Mouse (Mus musculus) granulocyte monocyte progenitor cell, adult 5-6 weeks (primary cell): ENCODE measurements around the gene Kcnt1. TPM values are rescaled to one million over a fixed set of nuclear protein-coding genes. Genes with fewer than 3 reads are reported as not detected.

Experiments
- ATAC-seq: replicated peaks from 2 replicates; pipeline ENCODE4 v1.8.0; 2016; ENCODE audit warnings: mild to moderate bottlenecking, moderate TSS enrichment, inconsistent platforms; ENCODE audit not compliant: poor library complexity, severe bottlenecking
- total RNA-seq, 2 experiments: library from RNA; stranded (forward) in 1 of 2; stranded (reverse) in 1 of 2; fragments of 200-712, 200-1000 nt in 1 of 2; fragments of >200 nt in 1 of 2; fragmentation: Nextera tagmentation in 1 of 2; gene quantifications; 2 replicates each; pipeline ENCODE4 v1.2.3; 2014 to 2017

The Kcnt1 gene
- total RNA-seq, 2 experiments from 2014 or later, result not detected

DNA sequence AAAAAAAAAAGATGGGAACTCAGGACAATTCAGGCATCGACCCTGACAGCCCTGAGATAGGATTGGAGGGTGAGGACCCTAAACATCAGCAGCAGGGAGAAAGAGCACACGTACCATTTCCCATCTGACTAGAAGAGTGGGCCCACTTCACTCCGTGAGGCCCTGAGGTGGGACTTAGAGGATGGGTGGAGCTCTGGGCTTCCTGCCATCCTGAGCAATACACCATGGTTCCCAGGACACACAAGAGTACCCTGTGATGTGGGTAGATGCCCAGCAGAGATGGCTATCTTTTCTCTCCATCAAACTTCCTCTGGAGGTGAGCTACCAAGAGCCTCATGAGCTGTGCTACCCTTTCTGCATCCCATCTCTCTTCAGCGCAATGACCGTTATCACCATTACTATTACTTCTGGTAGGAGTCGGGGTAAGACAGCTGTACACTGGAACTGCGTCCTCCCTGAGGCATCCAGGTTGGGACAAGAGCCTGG, 13.8 kb downstream of the Kcnt1 start:
- ATAC-seq, result no peak

DNA sequence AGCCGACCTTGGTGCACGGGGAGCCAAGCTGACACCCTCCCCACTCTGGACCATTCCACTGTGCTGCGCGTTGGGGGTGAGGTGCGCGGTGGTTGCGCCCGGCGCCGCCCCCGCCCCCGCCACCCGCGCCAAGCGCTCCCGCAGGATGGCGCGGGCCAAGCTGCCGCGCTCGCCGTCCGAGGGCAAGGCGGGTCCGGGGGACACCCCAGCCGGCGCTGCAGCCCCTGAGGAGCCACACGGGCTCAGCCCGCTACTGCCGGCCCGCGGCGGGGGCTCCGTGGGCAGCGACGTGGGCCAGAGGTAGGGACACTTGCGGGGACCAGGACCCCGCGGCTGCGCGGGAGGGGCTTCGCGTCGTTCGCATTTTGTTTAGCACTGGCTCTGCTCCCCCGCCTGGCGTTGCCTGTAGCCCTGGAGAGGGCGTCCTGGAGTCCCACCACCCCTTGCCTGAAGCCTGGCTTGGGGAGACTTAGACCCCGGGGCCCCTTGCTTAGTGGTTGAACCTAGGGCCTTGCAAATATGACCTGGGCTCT, 14.3 kb downstream of the Kcnt1 start:
- ATAC-seq, result no peak

DNA sequence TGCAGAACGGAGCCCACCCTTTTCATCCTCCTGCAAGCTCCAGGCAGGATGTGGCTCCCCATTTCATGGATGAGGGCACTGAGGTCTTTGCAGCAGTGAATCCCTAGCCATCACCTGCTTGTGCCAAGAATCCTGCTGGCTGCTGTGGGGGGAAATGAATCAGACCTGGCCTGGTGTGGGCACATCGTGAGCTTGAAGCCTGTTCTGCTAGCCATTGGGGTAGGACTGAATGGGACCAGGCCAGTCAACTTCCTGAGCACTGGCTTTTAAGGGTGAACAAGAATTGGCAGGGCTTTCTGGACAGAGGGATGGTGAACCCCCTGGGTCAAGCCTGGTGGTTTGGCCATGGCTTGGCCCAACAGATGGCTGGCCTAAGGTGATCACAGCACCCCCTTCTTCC, 15.0 kb downstream of the Kcnt1 start:
- no peak for ATAC-seq

DNA sequence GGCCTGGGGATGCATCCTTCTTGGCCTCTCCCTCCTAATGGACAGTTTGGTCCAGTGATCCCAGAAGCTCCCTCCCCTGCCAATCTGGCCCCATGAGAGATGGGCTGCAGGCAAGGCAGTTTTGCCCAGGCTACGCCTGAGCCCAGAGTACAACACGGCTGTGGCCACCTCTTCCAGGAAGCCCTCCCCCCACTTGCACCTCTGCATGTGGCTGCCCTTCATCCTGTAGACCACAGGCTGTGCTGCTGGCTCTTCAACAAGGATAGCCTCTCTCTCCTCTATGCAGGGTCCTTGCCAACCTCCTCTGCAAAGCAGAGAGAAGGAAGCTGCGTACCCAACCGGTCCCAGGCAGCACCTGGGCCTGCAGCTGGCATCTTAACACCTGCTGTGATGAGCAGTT, 15.5 kb downstream of the Kcnt1 start:
- ATAC-seq, result no peak

DNA sequence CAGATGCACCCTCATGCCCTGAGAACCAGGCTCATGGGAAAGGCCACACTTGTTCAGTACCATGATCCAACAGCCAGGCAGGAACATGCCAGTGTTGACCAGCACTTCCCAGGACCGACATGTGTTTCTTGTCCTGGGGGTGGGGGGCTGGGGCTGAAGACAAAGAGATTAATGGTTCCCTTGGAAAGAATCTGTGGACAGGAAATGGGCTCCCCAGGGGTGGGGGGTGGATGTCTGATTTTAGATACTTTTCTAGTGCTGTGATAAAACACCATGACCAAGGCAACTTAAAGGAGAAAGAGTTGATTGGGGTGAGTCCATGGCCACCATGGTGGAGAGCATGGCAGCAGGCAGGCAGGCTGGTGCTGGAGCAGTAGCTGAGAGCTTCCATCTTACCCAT, 18.7 kb downstream of the Kcnt1 start:
- ATAC-seq, result no peak

DNA sequence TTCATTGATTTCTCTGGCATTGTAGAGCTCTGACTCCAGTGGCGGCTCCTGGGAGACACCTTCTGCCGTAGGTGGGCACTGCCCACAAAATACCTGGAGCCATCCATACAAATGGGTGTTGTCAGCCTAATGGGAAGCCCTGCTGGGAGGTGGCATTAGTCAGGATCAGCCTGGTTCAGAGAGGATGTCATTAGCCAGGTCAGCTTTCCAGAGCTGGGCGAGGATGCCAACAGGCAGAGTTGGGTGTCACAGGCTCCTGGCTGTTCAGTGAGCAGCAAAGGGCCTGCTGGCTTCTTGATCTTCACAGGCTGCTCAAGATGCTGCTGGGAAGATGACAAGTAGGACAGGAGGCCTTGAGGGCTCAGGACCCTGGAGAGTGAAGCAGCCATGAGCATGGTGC, 21.2 kb downstream of the Kcnt1 start:
- no peak for ATAC-seq

DNA sequence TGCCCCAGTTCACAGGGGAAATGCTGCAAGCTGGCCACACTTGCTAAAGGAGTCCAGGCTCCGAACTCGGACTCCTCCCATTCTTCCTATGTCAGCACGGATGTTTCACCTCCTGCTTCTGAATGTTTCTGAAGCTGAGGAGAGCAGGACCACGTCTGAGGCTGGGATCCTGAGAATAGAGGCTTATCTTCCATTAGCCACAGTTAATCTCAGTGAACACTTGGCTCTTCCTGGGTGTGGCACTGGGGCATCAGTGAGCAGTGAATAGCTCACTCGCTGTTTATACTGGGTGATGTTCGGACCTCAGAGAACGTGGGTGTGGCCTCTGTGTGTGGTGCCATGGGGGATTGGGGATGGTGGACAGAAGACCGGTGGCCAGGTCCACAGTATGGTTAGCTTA, 23.7 kb downstream of the Kcnt1 start:
- ATAC-seq, result no peak

DNA sequence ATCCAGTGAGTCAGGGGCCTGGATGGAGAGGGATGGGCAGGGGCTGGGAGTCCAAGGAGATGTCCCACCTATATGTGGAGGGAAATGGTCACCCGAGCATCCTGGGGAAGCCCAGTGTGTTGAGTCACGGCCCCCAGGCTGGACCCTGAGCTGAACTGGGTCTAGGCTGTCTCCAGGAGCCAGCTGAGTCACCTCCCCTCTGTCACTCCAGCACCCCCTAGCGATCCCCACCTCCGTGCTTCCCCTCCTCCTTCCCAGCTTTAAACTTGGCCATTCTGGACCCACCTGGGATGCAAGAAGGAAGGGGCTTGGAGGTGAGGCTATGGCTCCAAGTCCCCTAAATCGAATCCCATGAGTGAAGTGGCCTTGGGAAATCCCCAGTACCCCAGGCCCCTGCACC, 24.6 kb downstream of the Kcnt1 start:
- no peak for ATAC-seq

DNA sequence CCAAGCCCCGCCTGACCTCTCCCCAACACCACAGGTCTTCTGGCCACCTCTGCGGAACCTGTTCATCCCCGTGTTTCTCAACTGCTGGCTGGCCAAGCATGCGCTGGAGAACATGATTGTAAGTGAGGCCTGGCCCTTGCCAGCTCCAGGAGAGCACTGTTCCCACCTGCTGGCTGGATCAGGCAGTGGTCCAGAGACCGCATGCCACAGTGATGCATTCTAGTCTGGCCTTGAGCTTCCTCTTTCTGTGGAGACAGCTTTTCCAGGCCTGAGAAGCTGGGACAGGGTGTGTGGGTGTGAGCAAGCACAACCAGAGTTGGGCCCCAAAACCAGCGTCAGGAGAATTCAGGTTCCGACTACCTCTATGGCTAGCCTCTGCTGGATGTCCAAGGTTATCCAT, 28.9 kb downstream of the Kcnt1 start:
- peak; percentile 81 for ATAC-seq

DNA sequence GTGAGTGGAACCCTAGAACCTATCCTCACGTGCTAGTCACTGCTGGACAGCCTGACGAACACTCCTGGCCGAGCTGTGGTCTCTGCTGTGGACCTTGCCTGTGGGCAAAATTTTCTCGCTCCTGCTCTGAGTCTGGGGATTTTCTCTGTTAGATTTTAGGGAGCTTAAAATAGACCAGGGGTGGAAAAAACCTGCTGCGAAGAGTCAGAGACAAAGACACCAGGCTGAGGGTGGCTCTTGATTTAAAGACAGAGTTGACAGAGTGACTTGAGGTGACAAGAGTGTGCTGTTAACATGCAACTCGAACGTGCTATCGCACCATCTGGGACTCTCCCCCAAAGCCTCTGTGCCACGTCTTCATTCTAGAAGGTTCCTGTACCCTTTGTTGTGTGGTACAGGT, 35.4 kb downstream of the Kcnt1 start:
- no peak for ATAC-seq

DNA sequence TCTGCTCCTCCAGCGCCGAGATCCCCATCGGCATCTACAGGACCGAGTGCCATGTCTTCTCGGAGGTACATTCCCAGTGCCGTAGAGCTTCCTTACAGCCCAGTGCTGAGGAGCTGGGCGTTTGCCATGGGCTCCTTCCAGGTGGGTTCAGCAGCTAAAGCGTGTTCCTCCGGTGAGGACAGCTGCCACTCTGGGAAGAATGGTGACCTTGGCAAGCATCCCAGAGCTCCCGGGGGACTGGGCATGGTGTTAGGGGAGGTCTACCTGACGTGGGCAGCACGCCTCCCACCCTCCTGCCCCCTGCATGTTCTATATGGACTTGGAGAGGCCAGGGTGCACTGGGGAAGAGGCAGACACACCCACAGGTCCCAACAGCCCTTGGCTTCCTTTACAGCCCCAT, 46.3 kb downstream of the Kcnt1 start:
- no peak for ATAC-seq

DNA sequence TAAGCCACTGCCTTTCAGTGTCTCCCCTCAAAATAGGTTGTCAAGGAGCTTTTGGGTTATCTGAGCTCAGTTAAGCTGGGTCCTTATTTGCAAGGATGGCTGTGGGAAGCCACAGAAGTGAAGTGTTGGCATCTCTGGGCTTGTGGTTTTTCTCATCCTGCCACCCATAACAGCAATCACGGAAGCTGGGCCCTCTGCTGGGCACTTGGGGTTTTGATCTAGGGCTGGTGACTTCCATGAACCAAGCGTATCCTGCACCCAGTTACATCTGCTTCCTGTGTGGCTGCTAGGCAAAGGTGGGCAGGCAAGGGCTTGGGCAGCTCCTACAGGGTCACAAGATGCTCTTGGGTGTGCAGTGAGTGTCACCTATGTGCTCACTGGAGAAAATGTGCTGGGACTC, 49.7 kb downstream of the Kcnt1 start:
- peak; percentile 83 for ATAC-seq

DNA sequence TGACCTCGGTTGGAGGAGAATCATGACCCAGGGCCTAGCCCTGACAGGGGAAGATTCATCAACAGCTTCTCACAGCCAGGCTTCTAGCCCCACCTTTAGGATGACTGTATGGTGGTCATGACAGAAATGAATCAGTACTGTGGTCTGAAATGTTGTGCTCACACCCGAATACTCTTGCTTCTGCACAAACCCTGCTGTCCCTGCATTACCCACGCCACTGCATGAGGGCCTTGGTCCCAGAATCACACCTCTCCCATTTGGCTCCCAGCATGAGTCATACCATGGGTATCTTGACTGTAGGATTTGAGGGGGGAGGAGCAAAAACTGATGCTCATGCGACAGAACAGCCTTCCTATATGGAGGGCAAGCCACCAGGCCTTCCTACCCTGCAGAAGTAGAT, 50.7 kb downstream of the Kcnt1 start:
- ATAC-seq, result no peak

DNA sequence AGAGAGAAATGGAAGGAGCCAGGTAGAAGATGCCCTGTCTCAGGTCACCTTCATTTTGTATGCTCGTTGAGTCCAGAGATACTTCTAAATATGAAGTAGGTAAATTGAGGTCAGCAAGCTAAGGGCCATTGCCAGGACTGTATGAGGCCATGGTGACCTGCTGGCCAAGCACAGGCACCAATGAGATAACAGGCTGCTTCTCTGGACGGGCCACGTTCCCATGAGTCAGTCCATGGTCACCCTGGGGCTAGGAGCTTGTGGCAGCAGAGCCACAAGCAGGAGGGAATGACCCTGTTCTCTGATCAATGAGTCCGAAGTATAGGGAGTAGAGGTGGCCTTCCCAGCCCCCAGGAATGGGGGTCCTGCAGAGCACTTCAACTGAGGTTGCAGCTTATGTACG, 51.3 kb downstream of the Kcnt1 start:
- no peak for ATAC-seq

DNA sequence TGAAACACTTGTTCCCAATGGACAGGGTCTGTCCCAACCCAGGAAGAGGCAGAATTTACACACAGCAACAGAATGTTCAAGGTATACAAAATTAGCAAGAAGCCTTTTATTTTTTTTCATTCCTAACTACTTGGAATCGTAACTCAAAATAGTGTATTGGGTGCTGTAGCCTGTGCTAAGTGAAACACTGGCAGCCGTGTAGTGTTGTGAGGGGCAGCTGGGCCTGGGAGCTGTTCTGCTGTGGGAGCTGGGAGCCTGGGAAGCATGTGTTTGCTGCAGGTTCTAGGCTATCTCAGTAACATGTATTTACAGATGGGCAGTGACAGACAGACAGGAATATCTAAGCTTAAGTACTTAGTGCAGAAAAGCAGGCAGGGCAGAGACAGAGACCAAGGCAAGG, 54.9 kb downstream of the Kcnt1 start:
- no peak for ATAC-seq

DNA sequence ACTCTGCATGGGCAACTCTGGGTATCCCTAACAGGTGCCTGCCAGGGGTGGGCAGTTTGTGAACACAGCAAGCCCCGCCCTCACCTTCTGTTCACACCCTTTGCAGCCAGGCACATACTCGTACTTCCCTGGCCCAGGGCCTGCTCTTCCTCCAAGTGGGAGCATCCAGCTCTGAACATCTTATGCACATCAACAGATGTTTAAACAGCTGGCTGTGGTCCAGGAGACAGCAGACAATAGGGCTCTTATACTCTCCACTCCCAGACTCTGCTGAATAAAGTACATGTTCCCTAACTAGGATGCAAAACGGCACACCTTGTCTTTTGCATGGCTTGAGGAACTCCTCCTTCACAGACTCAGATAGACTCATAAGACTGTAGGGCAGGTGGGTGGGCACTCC, 56.4 kb downstream of the Kcnt1 start:
- ATAC-seq, result no peak

DNA sequence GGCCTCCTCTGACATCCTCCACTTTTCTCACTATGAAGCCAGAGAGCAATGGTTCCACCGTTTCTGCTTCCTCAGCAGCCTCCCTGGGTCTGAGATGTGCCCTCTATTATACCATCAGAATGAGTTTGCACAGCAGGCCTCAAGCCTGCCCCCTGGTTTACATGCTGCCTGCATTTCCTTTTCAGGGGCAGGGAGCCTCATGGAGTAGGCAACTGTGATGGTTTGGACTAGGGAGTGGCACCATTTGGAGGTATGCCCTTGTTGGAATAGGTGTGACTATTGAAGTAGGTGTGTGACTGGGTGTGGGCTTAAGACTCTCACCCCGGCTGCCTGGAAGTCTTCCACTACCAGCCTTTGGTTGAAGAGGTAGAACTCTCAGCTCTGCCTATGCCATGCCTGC, 60.3 kb downstream of the Kcnt1 start:
- ATAC-seq, result no peak

DNA sequence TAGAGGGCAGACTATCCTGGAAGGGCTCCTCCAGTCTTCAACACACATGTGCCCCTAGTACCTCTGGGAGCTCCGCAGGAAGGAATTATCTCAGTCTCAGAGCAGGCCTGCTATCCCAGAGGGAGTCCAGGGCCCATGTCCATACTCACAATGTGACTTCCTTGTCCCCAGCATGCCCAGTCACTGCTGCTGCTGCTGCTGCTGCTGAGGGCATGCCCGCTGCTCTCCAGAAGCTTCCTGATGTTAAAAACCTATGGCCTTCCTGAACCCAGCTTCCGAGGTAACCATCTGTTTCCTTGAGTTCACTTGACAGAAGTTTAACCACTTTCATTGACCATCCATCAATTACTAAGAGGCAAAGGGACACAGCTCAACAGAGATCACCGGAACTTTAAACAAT, 61.4 kb downstream of the Kcnt1 start:
- no peak for ATAC-seq

DNA sequence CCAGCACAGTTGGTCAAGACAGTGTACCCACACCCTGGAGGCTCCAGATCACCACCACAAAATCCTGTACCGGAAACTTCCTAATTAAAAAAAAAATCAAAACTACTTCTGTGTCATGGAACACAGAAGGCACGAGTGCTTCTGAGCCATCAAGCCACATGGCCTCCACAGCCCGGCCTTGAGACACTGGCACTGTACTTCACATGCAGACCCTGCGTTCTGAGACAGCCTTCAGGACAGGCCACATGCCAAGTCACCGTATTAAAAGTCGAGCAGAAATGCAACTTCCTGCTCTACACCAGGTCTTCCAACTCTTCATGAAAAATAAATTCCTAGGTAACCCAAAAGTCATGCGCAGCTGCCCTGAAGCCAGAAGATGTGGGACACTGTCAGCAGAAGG, 64.3 kb downstream of the Kcnt1 start:
- no peak for ATAC-seq

DNA sequence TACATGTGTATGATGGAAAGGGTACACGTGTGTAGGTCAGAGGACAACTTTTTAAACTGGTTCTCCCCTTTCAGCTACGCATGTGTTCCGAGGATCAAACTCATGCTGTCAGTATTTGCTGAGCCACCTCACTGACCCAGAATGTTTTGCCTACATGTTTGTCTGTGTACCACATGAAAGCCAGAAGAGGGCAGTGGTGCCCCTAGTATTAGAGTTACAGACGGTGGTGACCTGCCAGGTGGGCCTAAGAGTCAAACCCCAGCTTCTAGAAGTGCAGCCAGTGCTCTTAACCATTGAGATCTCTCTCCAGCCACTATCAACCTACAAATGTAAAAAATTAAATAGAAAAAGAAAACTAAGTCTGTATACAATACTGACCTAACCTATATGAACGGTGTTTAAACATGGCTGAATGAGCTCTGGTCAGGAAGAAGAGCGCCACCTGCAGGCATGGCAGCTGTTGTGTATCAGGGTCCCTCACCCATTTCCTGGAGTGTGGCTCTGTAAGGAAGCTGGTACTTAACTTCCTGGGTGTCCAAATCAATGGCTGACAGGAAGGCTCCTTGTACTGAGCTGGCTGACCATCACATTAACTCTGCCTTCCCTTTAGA, 67.8 kb downstream of the Kcnt1 start:
- peak; percentile 62 for ATAC-seq

DNA sequence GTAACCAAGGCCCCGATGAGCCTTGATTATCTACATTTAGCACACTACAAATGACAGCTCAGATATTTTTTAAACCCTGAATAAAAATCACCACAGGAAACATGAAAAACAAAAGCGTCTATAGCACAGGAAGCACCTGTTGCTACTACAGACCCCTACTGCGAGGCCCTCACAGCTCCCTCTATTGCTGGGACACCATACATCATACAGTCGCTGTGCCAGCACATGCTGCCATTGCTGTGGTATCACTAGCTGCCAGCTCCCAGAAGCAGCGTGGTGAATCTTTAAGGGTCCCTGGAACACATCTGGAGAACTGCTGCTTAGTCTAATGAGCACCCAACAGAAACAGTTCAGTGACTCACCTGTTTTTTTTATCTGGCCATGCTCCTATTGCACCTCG, 77.0 kb downstream of the Kcnt1 start:
- no peak for ATAC-seq

DNA sequence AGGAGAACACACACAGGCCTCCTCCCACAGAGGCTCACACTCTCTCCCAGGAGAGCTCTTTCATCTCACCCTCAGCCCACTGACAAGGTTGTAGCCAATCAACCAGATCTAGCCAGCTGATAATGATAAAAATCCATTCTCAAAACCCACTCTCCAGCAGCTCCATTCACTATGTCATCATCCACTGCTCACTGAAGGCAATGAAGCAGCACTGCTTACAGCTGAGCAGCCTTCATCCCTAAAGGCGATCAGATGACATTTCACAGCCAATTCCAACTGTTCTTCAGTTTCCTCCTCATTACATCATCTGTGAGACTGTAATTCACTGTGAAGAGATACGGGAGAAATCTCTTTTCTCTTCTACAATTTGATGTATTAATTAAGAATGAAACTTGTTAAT, 80.3 kb downstream of the Kcnt1 start:
- no peak for ATAC-seq

DNA sequence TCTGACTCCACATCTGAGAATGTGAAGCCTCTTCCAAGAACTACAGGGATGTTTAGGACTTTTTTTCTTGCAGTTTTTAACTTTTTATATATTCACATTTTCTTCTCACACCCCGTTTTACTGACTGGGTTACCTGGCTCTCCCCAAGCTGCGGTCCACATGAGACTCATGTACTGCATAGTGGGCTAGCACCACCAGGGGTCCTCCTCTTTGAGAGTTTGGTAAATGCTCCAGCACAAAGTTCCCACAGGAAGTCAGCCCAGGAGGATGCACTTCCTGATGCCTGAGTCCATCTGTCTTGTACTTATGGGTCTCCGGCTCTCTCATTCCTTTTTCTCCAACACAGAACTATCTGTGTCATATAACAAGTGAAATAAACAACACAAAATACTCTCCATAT, 84.4 kb downstream of the Kcnt1 start:
- no peak for ATAC-seq
